Mouse (Mus musculus) cerebellum, adult 2 months (tissue): Measurements from ENCODE around the gene Pitpna. TPM values are rescaled to one million over a fixed set of nuclear protein-coding genes. Genes with fewer than 3 reads are reported as not detected.

Source experiments
- DNase-seq, 2 experiments: peaks; one replicate each; pipeline ENCODE4 v3.0.0; 2021
- H3K27ac ChIP-seq: fragments of 200-500 bp; 2 replicates; pipeline ENCODE4 v1.5.1; 2012; ENCODE audit warnings: low read length, control low read depth, inconsistent platforms; ENCODE audit not compliant: insufficient read depth
- H3K27me3 ChIP-seq: fragments of 200-500 bp; 2 replicates; pipeline ENCODE4 v1.6.1; 2012; ENCODE audit warnings: inconsistent platforms, mild to moderate bottlenecking, low read length, moderate library complexity; ENCODE audit not compliant: control insufficient read depth, insufficient read depth
- H3K4me1 ChIP-seq: fragments of 200-500 bp; 2 replicates; pipeline ENCODE4 v1.6.1; 2011; ENCODE audit warnings: low read length; ENCODE audit not compliant: control insufficient read depth, insufficient read depth
- H3K4me3 ChIP-seq: fragments of 200-500 bp; replicated peaks from 2 replicates; pipeline ENCODE3; 2011; ENCODE audit warnings: mild to moderate bottlenecking, low read depth, low read length, control low read depth; ENCODE audit not compliant: insufficient read depth
- CTCF ChIP-seq: fragments of 200-500 bp; IDR thresholded peaks from 2 replicates; pipeline ENCODE4 v1.5.1; 2011; ENCODE audit warnings: low read depth, mild to moderate bottlenecking, control low read depth, low read length, moderate library complexity, borderline replicate concordance; ENCODE audit not compliant: insufficient read depth
- POLR2A ChIP-seq: fragments of 200-500 bp; IDR thresholded peaks from 2 replicates; pipeline ENCODE4 v1.6.1; 2011; ENCODE audit warnings: low read length, control low read depth, borderline replicate concordance; ENCODE audit not compliant: insufficient read depth
- WGBS: fragments of 180-500 bp; shearing (Covaris S2); methylation state at CpG from one replicate; pipeline ENCODE4 v1.1.7; 2018; 5-methylcytosine and 5-hydroxymethylcytosine counted together
- polyA plus RNA-seq: library from polyadenylated mRNA; depleted of rRNA; stranded (reverse); fragments of >200 nt; gene quantifications from 2 replicates; pipeline ENCODE4 v1.2.3, GENCODE M21; 2012; rRNA removed

Gene Pitpna
- 295 and 319 TPM in 2 replicates for polyA plus RNA-seq

DNA sequence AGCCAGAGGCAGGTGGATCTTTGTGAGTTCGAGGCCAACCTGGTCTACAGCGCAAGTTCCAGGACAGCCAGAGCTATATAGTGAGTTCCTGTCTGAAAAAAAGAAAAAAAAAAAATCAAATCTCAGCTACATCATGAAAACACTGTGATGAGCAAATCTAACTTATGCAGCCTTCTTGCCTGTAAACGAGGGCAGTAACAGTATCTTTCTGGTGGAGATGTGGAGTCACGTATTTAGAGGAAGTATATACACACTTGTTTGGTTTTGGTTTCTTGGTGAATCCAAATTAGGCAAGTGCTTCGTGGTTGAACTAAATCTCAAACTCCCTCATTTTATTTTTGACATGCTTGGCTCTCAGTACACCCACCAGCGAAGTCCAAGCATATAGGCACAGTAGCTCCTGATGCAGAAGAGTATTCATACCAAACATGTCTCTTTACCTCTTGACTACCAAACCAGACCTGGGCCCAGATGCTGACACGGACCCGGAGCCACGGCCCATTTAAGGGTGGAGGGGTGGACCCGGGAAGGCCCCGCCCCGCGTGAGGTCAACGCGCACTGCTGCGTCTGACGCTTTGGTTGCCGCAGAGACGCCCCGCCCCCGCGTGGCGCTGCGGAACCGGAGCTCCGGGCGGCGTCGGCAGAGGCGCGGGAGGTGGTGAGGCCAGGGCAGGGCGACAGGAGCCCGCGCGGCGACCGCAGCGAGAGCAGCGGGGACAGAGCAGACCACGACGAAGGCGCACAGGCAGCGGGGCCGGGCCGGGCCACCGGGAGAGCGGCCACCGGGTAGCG lies at the start of gene Pitpna:
Gene Pitpna (plus strand): TSS at position 605 of the 792 bp plus-strand sequence.
- Histone ChIP-seq H3K27me3 (no peaks in the 10 kb centered on the region), H3K4me1 (peaks cover 17% of the 10 kb centered on the region), H3K27ac (peak within 1 kb of the TSS; percentile 75), H3K4me3 (peak within 1 kb of the TSS; percentile 81)
- peak; percentile 96 for DNase-seq
- 4% methylated on average over 49 of the region's 49 CpGs for WGBS
- TF ChIP-seq POLR2A, result peak; percentile 91
- TF ChIP-seq CTCF, result no peak

GRCm38 (mm10) chr11:75538184-75538969 lies 49.5 kb upstream of the Pitpna start:
- DNase-seq, result peak; percentile 46 to 58
- H3K4me3 ChIP-seq, result no peak overlapping the region
- H3K27ac ChIP-seq, result peak overlapping the region; percentile 90
- TF ChIP-seq CTCF (no peak), POLR2A (no peak)
- no peaks in the 10 kb centered on the region for H3K27me3 ChIP-seq
- WGBS, result 6% methylated on average over 9 of the region's 9 CpGs
- peaks cover 63% of the 10 kb centered on the region for H3K4me1 ChIP-seq

DNA sequence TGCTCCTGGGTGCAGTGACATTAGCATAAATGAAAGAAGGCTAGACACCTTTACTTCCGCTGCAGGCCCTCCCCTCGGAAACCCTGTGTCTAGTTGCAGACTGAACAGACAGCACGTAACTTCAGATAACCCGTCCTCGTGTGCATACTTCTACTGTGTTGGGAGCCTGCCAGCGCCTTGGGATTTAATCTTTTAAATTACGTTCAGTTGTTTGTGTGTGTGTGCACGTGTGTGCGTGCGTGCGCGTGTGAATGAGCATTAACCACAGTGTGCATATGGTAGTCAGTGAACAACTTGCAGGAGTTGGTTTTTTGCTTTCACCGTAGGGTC lies 49.0 kb upstream of the Pitpna start:
- TF ChIP-seq CTCF (no peak), POLR2A (no peak)
- H3K4me3 ChIP-seq, result no peak overlapping the region
- 66% methylated on average over 13 of the region's 13 CpGs for WGBS
- no peak for DNase-seq
- H3K27me3 ChIP-seq, result no peaks in the 10 kb centered on the region
- H3K4me1 ChIP-seq, result peaks cover 63% of the 10 kb centered on the region
- peak overlapping the region; percentile 90 for H3K27ac ChIP-seq

DNA sequence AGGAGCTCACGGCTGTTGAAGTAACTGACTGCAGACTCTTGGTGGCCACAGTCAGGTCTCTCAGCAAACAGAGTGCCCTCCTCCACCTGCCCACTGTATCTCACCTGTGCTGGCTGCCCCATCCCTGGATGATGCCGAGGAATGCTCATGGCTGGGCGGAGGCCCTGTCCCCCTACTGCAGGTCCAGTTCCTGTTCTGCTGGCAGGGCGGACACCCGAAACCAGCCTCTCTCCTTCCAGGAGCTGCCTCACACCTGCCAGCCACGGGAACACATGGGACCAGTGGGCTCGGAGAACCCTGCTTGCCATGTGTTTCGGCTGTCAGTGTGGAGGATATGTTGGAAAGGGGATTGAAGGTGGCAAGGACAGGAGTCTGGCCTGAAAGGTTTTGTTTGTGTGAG lies 47.7 kb upstream of the Pitpna start:
- no peak for TF ChIP-seq CTCF
- no peak for TF ChIP-seq POLR2A
- Histone ChIP-seq H3K4me1 (peaks cover 73% of the 10 kb centered on the region), H3K27ac (peak overlapping the region; percentile 78), H3K27me3 (no peaks in the 10 kb centered on the region), H3K4me3 (no peak overlapping the region)
- WGBS, result 35% methylated on average over 8 of the region's 8 CpGs
- DNase-seq, result no peak

GRCm38 (mm10) chr11:75540710-75541581 lies 47.0 kb upstream of the Pitpna start:
- Histone ChIP-seq H3K4me3 (no peak overlapping the region), H3K4me1 (peaks cover 76% of the 10 kb centered on the region), H3K27me3 (no peaks in the 10 kb centered on the region), H3K27ac (peak overlapping the region; percentile 78)
- 31% methylated on average over 19 of the region's 19 CpGs for WGBS
- TF ChIP-seq POLR2A, result no peak
- TF ChIP-seq CTCF, result no peak
- peak; percentile 56 to 58 for DNase-seq

DNA sequence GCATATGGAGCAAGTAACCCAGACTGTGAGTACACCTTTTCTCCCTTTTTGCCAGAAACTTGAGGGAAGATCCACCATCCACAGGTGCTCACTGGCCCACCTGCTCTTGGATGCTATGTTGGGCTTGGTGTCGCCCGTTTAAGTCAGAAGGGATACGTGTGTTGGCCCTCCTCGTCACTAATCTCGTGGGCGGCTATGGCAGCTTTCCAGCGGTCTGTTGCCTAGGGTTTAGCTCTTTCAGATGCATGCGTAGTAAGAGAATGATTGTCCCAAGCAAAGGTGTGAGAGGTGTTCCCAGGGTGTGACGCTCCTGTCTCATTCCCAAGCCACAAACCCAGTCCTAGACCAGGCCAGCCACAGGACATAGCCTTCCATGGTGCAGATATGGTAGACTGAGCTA lies 43.2 kb upstream of the Pitpna start:
- 27% methylated on average over 9 of the region's 9 CpGs for whole genome bisulfite sequencing
- no peak overlapping the region for H3K4me3 ChIP-seq
- peaks cover 49% of the 10 kb centered on the region for H3K4me1 ChIP-seq
- TF ChIP-seq CTCF, result no peak
- TF ChIP-seq POLR2A, result no peak
- DNase-seq, result peak; percentile 60 to 67
- no peaks in the 10 kb centered on the region for H3K27me3 ChIP-seq
- H3K27ac ChIP-seq, result 0 out of 2 replicates have a peak overlapping the region, but pooled peaks have one; percentile 7

DNA sequence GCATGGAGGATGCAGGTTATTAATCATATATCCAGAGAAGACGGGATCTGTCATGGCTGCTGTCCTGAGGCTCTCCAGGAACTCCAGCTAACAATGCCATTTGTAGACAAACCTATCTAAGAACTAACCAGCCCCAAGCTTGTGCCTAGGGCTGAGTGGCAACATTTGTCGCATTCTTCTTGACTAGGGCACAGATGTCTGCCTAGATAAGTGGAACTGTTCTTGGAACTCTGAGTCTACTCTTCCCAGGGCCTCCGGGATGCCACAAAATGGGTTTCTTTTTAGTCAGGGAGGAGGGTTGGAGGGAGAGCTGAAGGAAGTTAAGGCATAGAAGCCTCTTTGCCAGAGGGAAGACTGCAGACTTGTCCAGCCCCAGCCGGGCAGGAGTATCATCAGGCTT lies 41.8 kb upstream of the Pitpna start:
- Histone ChIP-seq H3K27me3 (no peaks in the 10 kb centered on the region), H3K4me3 (no peak overlapping the region), H3K4me1 (peaks cover 49% of the 10 kb centered on the region), H3K27ac (no peak overlapping the region)
- WGBS, result 67% methylated on average over 4 of the region's 4 CpGs
- TF ChIP-seq POLR2A (no peak), CTCF (no peak)
- no peak for DNase-seq
